Mouse (Mus musculus): ENCODE results near the gene Tmprss9.

The Tmprss9 gene

DNA sequence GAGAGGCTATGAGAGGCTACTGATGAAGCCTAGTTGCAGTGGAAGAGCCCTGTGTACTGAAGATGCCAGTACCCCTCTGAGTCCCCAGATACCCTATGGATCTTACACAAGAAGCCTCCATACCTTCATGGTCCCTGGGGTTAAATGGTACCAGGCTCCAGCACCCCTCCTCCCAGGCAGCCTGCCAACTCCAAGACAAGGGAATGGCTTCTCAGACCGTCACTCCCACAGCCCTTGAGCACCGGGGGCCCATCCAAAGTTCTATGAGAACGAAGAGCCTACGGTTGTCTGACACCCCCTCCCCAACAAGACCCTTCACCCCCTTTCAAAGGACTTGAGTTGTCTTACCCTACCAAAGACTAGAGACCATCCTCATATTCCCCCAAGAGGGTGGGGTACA is 44.1 kb downstream of the Tmprss9 start:
- no peak for DNase-seq (ENCODE audit: low read depth)

- peak; percentile 25 for DNase-seq (ENCODE audit: low read depth)
Observed at GRCm38 (mm10) chr10:80917336-80917778, 45.7 kb downstream of the Tmprss9 start.

- peak; percentile 52 for DNase-seq (ENCODE audit: low read depth)
Observed at GRCm38 (mm10) chr10:80917779-80918434, 46.3 kb downstream of the Tmprss9 start, which contains the start of gene Lmnb2. Gene Lmnb2, minus strand, starts transcription at chr10:80918245.

- no peak for DNase-seq (ENCODE audit: low read depth)
Observed at GRCm38 (mm10) chr10:80921923-80922322, 50.3 kb downstream of the Tmprss9 start.

DNA sequence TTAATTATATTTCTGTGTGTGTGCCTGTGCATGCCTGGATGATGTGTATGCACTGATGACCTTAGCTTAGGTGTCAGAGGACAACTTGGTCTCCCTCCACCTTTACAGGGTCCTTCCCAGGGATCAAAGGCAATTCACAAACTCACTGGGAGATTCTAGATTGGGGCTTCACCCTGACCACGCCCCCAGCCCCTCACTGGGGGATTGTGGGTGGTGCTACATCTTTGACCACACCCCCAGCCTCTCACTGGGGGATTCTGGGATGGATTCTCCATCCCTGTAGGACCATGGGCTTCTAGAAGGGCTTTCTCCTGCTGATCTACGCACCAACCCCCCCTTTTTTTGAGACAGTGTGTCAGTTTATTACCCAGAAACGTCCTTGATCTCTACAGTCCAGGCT is 53.8 kb downstream of the Tmprss9 start:
- no peak for DNase-seq (ENCODE audit: low read depth)

DNA sequence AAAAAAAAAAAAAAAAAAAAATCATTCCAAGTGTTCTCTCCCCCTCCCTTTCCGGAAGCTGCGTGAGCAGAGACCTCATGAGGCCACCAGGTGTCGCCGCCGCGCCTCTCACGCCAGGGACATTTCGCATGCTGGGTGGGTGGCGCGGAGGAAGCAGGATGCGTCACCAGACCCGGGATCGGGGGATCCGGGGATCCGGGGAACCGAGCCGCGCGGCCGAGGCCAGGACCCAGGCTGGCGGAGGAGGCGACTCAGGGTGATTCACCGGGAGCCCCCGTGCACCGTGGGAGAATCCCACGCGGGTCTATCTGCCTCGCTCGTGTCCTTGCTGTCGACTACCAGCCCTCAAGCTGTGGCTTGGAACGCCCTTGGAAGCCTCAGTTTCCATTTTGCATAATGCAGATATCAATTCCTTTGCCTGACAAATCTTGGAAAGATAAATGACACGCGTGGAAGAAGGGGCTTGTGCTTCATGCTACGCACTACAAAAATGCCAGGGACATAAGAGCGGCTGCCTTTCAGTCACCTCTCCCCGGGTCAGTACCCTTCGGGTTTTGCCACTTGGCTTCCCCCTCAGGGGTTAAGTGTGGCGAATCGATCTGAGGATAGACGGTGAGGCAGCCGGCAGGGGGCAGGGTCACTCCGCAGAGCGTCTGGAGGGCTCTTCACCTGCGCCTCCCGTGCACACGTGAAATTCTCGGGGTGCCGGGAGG is 57.1 kb downstream of the Tmprss9 start:
- peak; percentile 77 for DNase-seq (ENCODE audit: low read depth)

- peak; percentile 97 for DNase-seq (ENCODE audit: low read depth)
Observed at GRCm38 (mm10) chr10:80929299-80930226, 57.9 kb downstream of the Tmprss9 start, which contains the start of gene Gadd45b. Gene Gadd45b, plus strand, starts transcription at chr10:80930073.

- no peak for DNase-seq (ENCODE audit: low read depth)
Observed at GRCm38 (mm10) chr10:80930361-80931152, 58.9 kb downstream of the Tmprss9 start.

- no peak for DNase-seq (ENCODE audit: low read depth)
Observed at GRCm38 (mm10) chr10:80931153-80931671, 59.6 kb downstream of the Tmprss9 start.

- no peak for DNase-seq (ENCODE audit: low read depth)
Observed at GRCm38 (mm10) chr10:80931695-80932094, 60.0 kb downstream of the Tmprss9 start.

- no peak for DNase-seq (ENCODE audit: low read depth)
Observed at GRCm38 (mm10) chr10:80932206-80932605, 60.6 kb downstream of the Tmprss9 start.

DNA sequence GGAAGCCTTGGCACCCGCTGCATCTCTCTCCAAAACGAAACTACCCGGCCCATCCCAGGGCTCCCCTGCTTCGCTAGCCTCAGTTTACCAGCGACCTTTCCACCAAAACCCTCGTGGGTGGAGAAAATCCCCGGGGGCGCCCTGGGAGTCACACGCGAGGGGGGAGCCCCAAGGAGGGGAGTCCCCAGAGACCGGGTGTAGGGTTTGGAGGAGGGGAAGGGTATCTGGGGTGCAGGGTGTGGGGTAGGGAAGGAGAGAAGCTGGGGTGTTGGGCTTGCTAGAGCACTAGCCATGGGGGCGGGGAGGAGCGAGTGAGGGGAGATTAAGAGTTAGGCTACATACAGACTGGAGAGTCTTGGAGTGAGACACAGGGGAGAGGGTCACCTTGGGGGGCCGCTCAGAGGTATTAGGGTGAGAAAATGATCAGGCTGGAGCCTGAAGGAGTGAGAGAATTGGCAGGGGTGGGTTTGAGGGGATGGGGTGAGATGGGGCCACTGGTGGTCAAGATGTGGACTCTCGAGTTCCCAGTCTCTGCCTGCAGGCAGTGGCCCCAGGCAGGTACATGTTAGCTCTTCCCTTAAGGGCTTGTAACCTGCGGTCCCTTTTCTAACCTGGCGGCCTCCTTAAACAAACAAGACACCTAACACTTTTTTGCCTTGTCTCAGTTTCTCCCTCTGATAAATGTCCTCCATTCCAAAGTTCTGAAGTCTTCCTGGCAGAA is 61.2 kb downstream of the Tmprss9 start:
- DNase-seq (ENCODE audit: low read depth) = no peak

- no peak for DNase-seq (ENCODE audit: low read depth)
Observed at GRCm38 (mm10) chr10:80933421-80933979, 61.9 kb downstream of the Tmprss9 start.

GRCm38 (mm10) chr10:80934136-80934985 is 62.7 kb downstream of the Tmprss9 start:
- no peak for DNase-seq (ENCODE audit: low read depth)

DNA sequence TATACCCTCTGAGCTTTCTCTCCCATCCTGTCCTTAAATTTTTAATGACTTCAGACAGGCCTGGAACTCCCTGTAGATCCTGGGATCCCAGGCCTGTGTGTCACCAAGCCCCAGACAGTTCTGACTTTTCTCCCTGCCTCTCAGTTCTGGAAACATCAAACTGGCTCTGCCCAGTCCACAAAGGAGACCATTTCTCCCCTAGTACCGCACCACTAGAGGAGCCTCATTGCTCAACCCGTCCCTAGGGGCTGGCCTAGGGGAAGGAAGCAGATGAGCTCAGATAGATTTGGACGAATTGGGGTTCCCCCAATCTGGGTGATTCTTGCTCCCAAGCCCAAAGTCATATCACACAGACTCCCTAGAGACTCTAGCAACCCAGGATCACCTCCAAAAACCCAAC is 63.6 kb downstream of the Tmprss9 start:
- DNase-seq (ENCODE audit: low read depth) = no peak

DNA sequence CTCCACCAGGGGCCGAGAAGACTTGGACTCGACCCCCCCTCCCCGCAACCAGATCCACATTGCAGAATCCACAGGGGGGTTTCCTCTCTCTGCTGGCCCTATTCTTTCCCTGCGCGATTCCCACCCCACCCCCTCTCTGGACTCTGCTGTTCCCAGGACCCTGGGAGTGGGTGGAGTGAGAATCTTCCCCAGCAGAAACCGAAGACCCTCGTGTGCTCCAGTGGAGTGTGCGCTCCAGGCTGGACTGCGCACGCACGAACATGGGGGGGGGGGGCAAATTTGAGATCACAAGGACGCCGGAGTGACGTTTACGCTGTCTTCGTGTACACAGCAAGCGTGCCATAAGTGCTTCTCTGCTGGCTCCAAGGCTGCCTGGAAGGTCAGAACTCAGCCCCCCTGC is 64.0 kb downstream of the Tmprss9 start:
- DNase-seq (ENCODE audit: low read depth) = no peak

- DNase-seq (ENCODE audit: low read depth) = no peak
Observed at GRCm38 (mm10) chr10:80936135-80936809, 64.6 kb downstream of the Tmprss9 start.

DNA sequence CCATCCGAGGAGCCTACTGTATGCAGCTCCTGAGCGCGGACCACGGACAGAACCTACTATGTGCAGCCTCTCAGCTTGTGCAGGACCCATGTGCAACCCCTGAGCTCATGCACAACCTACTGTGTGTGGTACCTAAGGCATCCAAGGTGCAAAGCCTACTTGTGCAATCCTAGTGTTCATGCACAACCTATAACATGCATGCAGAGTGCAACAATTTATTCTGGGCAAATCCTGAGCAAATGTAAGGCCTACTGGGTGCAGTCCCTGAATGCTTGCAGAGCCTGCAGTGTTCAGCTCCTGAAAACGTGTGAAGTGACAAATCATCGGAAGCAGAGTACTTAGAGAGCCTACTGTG is 65.1 kb downstream of the Tmprss9 start:
- no peak for DNase-seq (ENCODE audit: low read depth)

DNA sequence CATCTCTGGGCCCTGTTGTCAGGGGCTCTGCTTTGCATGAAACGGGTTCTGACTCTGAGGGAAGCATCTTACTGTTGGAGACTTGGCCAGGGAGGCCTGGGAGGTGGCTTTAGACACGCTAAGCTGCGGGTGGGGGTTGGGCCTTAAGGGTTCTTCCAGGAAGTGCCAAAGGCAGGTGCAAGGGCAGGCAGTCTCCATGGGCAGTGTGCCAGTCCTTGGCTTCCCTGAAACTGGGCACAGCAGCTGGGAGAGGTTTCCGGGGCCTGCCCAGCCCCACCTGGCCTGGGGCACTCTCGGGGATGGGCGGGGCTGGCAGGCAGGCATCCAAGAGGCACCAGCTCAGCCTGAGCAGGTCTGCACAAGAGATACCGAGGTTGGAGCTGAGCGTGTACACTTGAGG is 66.0 kb downstream of the Tmprss9 start:
- no peak for DNase-seq (ENCODE audit: low read depth)
